Mouse (Mus musculus) liver, embryonic 14.5 days (tissue): Measurements from ENCODE around the gene Dpt. TPM values are rescaled to one million over a fixed set of nuclear protein-coding genes. Genes with fewer than 3 reads are reported as not detected.

ENCODE experiments used
- ATAC-seq: fragments of 200-750 bp; cut with Nextera tagmentation; 2 replicates; pipeline ENCODE4 v1.8.0; 2017; ENCODE audit warnings: moderate number of reproducible peaks, mild to moderate bottlenecking, moderate library complexity; ENCODE audit not compliant: insufficient read depth
- DNase-seq, 3 experiments: peaks; one replicate each; pipeline ENCODE4 v3.0.0-alpha.2; 2012 to 2013; ENCODE audit warnings: low read depth in 3 of 3, low spot score in 3 of 3
- H3K27ac ChIP-seq: fragments of 300-500 bp; sonication (generic); 2 replicates; pipeline ENCODE4 v1.5.1; 2014; ENCODE audit warnings: moderate library complexity, mild to moderate bottlenecking, control low read depth, inconsistent platforms
- H3K27me3 ChIP-seq: fragments of 300-500 bp; sonication (generic); 2 replicates; pipeline ENCODE4 v1.6.1; 2014; ENCODE audit warnings: mild to moderate bottlenecking, low read length, moderate library complexity; ENCODE audit not compliant: control insufficient read depth, insufficient read depth
- H3K36me3 ChIP-seq: fragments of 300-500 bp; sonication (generic); replicated peaks from 2 replicates; pipeline ENCODE4 v1.6.1; 2014; ENCODE audit warnings: low read depth; ENCODE audit not compliant: control insufficient read depth, insufficient read depth
- H3K4me1 ChIP-seq, 2 experiments: fragments of 200-500 bp in 1 of 2; fragments of 300-500 bp in 1 of 2; sonication (generic) in 1 of 2; replicated peaks; 2 replicates each; pipeline ENCODE4 v1.6.1; 2012 to 2014; ENCODE audit warnings: antibody characterized with exemption in 1 of 2, inconsistent platforms in 1 of 2, low read length in 1 of 2; ENCODE audit not compliant: control insufficient read depth in 2 of 2, insufficient read depth in 2 of 2
- H3K4me2 ChIP-seq: fragments of 300-500 bp; sonication (generic); 2 replicates; pipeline ENCODE4 v1.6.1; 2014; ENCODE audit warnings: low read depth, mild to moderate bottlenecking, control low read depth, moderate library complexity
- H3K4me3 ChIP-seq, 2 experiments: fragments of 200-500 bp in 1 of 2; fragments of 300-500 bp in 1 of 2; sonication (generic) in 1 of 2; 2 replicates each; pipeline ENCODE4 v1.5.1; 2012 to 2014; ENCODE audit warnings: low read depth in 2 of 2, low read length in 2 of 2, mild to moderate bottlenecking in 2 of 2, control low read depth in 1 of 2, inconsistent platforms in 1 of 2, moderate library complexity in 1 of 2; ENCODE audit not compliant: insufficient read depth in 1 of 2
- H3K9ac ChIP-seq: fragments of 300-500 bp; sonication (generic); replicated peaks from 2 replicates; pipeline ENCODE4 v1.6.1; 2014; ENCODE audit warnings: mild to moderate bottlenecking, control low read depth, moderate library complexity
- H3K9me3 ChIP-seq: fragments of 300-500 bp; sonication (generic); 2 replicates; pipeline ENCODE4 v1.6.1; 2016; ENCODE audit warnings: low read length, mixed read lengths; ENCODE audit not compliant: control insufficient read depth
- CTCF ChIP-seq: IDR thresholded peaks from 2 replicates; pipeline ENCODE4 v1.5.1; 2016; ENCODE audit warnings: antibody characterized with exemption, low read depth, control low read depth
- EP300 ChIP-seq: IDR thresholded peaks from 2 replicates; pipeline ENCODE4 v1.6.1; 2016; ENCODE audit warnings: antibody characterized with exemption, low read depth
- WGBS: fragments of 180-500 bp; shearing (Covaris S2); extraction: QIAGEN DNeasy Blood & Tissue Kit; methylation state at CpG from one replicate; pipeline ENCODE4 v1.1.7; 2014; ENCODE audit not compliant: insufficient replicate concordance; 5-methylcytosine and 5-hydroxymethylcytosine counted together
- polyA plus RNA-seq, 2 experiments: library from polyadenylated mRNA; depleted of rRNA in 1 of 2; stranded (reverse) in 1 of 2; unstranded in 1 of 2; fragments of >200 nt; fragmentation: Nextera tagmentation in 1 of 2; extraction: Ambion mirVana in 1 of 2; gene quantifications; 2 replicates each; pipeline versions ENCODE4 v1.2.1 to v1.2.3; 2012 to 2014

Dpt gene
- polyA plus RNA-seq, 2 experiments, result 0.04 TPM; not detected in 1

GRCm38 (mm10) chr1:164798471-164798922 lies 2.1 kb downstream of the Dpt start:
- DNase-seq (no peak), ATAC-seq (no peak)
- Histone ChIP-seq H3K36me3 (no peaks in the 10 kb centered on the region), H3K4me1 (no peaks in the 10 kb centered on the region), H3K9me3 (no peaks in the 10 kb centered on the region), H3K9ac (no peak overlapping the region), H3K4me3 (no peak overlapping the region), H3K27me3 (no peaks in the 10 kb centered on the region), H3K4me2 (no peak overlapping the region), H3K27ac (no peak overlapping the region)
- TF ChIP-seq CTCF, result no peak
- TF ChIP-seq EP300, result no peak
- 32% methylated on average over 1 of the region's 1 CpGs for WGBS

GRCm38 (mm10) chr1:164799161-164799560 lies 2.7 kb downstream of the Dpt start:
- H3K4me3 ChIP-seq, result no peak overlapping the region
- H3K9me3 ChIP-seq, result no peaks in the 10 kb centered on the region
- no peak overlapping the region for H3K9ac ChIP-seq
- ATAC-seq, result no peak
- DNase-seq, result no peak
- H3K4me1 ChIP-seq, result no peaks in the 10 kb centered on the region
- H3K27me3 ChIP-seq, result no peaks in the 10 kb centered on the region
- no peak overlapping the region for H3K27ac ChIP-seq
- no peak for TF ChIP-seq EP300
- no peak for TF ChIP-seq CTCF
- no peak overlapping the region for H3K4me2 ChIP-seq
- 69% methylated on average over 3 of the region's 3 CpGs for WGBS
- H3K36me3 ChIP-seq, result no peaks in the 10 kb centered on the region

- H3K27me3 ChIP-seq, result no peaks in the 10 kb centered on the region
- no peak overlapping the region for H3K9ac ChIP-seq
- H3K4me2 ChIP-seq, result no peak overlapping the region
- H3K4me1 ChIP-seq, result no peaks in the 10 kb centered on the region
- no peaks in the 10 kb centered on the region for H3K36me3 ChIP-seq
- no peak for DNase-seq
- 61% methylated on average over 11 of the region's 11 CpGs for WGBS
- H3K27ac ChIP-seq, result no peak overlapping the region
- TF ChIP-seq CTCF (no peak), EP300 (no peak)
- ATAC-seq, result no peak
- H3K9me3 ChIP-seq, result no peaks in the 10 kb centered on the region
- no peak overlapping the region for H3K4me3 ChIP-seq
These were observed 7.8 kb downstream of the Dpt start for GRCm38 (mm10) chr1:164804277-164804676.

GRCm38 (mm10) chr1:164804751-164805435 lies 8.4 kb downstream of the Dpt start:
- Histone ChIP-seq H3K4me1 (no peaks in the 10 kb centered on the region), H3K9me3 (no peaks in the 10 kb centered on the region), H3K27ac (no peak overlapping the region), H3K9ac (no peak overlapping the region), H3K27me3 (no peaks in the 10 kb centered on the region), H3K4me3 (no peak overlapping the region), H3K4me2 (no peak overlapping the region), H3K36me3 (no peaks in the 10 kb centered on the region)
- DNase-seq (no peak), ATAC-seq (no peak)
- 61% methylated on average over 10 of the region's 10 CpGs for WGBS
- TF ChIP-seq CTCF (no peak), EP300 (no peak)

- Histone ChIP-seq H3K36me3 (no peaks in the 10 kb centered on the region), H3K4me3 (no peak overlapping the region), H3K4me2 (no peak overlapping the region), H3K9me3 (no peaks in the 10 kb centered on the region), H3K9ac (no peak overlapping the region), H3K27ac (no peak overlapping the region), H3K27me3 (no peaks in the 10 kb centered on the region), H3K4me1 (no peaks in the 10 kb centered on the region)
- WGBS, result 62% methylated on average over 2 of the region's 2 CpGs
- ATAC-seq, result no peak
- no peak for TF ChIP-seq EP300
- no peak for TF ChIP-seq CTCF
- DNase-seq, result no peak
These were observed 12.9 kb downstream of the Dpt start for GRCm38 (mm10) chr1:164809371-164809770.
